Mouse (Mus musculus): ENCODE results near the gene 2900026A02Rik. TPM values are rescaled to one million over a fixed set of nuclear protein-coding genes. Genes with fewer than 3 reads are reported as not detected.

Gene 2900026A02Rik
- 4.9 TPM for polyA plus RNA-seq (2014; fragmentation: Illumina TruSeq; extraction: RNeasy Lipid Tissue Mini Kit (QIAGEN cat#74804))

DNA sequence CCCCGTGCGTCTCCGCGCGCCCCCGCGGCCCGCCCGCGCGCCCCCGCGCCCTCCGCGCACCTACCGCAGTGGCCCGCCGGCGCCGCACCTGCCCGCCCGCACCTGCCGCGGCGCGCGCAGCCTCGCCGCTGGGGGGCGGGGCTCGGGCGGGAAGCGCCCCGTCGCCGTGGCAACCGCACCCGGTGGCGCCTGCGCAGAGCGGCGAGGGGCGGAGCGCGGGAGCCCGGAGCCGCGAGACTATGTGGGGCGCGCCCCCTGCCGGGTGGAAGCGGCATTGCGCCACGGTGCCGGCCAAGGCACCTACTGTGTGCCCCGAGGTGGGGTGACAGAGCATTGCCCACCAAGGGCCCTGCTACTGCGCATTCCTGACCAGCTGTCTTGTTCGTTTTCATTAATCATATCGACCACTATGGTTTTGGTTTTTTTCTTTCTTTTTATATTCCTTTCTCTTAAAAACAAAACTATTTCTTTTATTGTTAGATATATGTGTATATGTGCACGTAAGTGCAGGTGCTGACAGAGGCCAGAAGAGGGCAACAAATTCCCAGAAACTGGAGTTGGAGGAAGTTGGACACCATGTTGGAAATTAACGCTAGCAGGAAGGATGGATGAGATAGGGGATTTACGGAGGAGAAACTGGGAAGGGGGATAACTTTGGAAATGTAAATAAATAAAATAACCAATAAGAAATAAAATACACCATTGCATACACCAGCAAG, at the start of gene 2900026A02Rik:
2900026A02Rik (minus strand) TSS at position 90 of the 719 bp plus-strand sequence.

GRCm38 (mm10) chr5:113226632-113227102, 5.6 kb upstream of the 2900026A02Rik start, which contains the start of gene Tmem211:
Gene Tmem211, plus strand, starts transcription at chr5:113226909.

DNA sequence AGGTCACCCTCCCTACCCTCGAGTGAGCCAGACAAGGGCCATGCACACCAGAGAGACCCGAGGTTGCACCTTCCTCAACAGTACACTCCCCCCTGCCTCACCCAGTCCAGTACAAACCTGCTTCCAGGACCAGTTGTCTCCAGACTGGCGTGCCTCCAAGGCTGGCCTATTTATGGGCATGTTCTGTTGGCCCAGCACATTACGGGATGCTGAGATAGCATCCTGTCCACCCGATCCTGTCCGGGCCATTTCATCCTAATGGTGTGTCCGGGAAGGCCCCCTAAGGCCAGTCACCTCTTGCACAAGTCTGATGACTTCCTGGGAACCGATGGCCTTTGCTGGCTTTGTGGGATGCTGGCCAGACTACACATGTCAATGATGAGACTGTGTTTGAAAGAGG, 139.6 kb downstream of the 2900026A02Rik start, which contains the start of gene Crybb3:
Crybb3 (minus strand) TSS at position 146 of the 400 bp plus-strand sequence.

GRCm38 (mm10) chr5:113070017-113070416, 151.0 kb downstream of the 2900026A02Rik start, which contains the start of gene Crybb2:
Gene Crybb2, minus strand, starts transcription at chr5:113070117.

Other genes with a start within 250 kb of the 2900026A02Rik start
- 6.4 TPM for gene Grk3, start 205.4 kb downstream of the 2900026A02Rik start, polyA plus RNA-seq (2014; fragmentation: Illumina TruSeq; extraction: RNeasy Lipid Tissue Mini Kit (QIAGEN cat#74804))
- gene Crybb2, start 151.1 kb downstream of the 2900026A02Rik start, polyA plus RNA-seq (2014; fragmentation: Illumina TruSeq; extraction: RNeasy Lipid Tissue Mini Kit (QIAGEN cat#74804)) = not detected
- gene Crybb3, start 139.7 kb downstream of the 2900026A02Rik start, polyA plus RNA-seq (2014; fragmentation: Illumina TruSeq; extraction: RNeasy Lipid Tissue Mini Kit (QIAGEN cat#74804)) = not detected
- not detected for gene Tmem211, start 5.7 kb upstream of the 2900026A02Rik start, polyA plus RNA-seq (2014; fragmentation: Illumina TruSeq; extraction: RNeasy Lipid Tissue Mini Kit (QIAGEN cat#74804))
- 0.29 TPM for gene Sgsm1, start 89.5 kb upstream of the 2900026A02Rik start, polyA plus RNA-seq (2014; fragmentation: Illumina TruSeq; extraction: RNeasy Lipid Tissue Mini Kit (QIAGEN cat#74804))
- not detected for gene Aym1, start 136.1 kb upstream of the 2900026A02Rik start, polyA plus RNA-seq (2014; fragmentation: Illumina TruSeq; extraction: RNeasy Lipid Tissue Mini Kit (QIAGEN cat#74804))

Data from ovary, adult 10 weeks (tissue).